Mouse (Mus musculus): ENCODE data around the gene Serpind1.

Gene Serpind1

DNA sequence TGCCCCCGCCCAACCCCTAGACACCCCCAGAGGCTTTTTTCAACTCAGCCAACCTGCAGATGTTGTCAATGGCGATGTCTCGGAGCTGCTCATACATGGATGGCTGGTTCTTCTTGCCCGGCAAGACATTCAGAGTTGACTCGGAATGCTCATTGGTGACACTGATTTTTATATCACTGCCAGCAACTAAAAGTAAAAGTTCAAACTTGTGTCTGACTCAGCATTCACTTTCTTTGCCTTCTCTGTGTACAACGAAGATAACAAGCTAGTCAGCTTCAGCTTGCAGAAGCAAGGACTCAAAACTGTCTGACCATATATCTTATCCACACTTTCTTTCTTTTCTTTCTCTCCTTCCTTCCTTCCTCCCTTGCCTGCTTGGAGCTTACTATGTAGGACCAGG is 24.9 kb downstream of the Serpind1 start:
- no peak for DNase-seq

DNA sequence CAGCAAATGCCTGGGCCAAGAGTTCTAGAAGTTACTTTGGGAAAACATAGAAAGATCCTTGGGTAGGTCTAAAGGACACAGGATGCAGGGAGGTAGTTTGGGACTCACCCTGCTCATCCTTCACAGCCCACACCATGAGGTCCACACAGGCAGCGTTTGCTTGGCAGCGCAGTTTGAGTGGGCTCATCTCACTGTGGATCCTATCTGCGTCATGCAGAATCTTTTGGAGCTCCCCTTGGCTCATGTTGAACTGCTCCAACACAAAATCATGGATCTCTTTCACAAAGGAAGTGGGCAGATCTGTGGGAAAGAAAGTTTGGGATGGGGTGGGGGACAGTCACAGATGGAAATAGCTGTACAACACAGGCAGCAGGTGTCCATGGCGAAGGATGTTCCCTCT is 27.6 kb downstream of the Serpind1 start:
- DNase-seq = no peak

DNA sequence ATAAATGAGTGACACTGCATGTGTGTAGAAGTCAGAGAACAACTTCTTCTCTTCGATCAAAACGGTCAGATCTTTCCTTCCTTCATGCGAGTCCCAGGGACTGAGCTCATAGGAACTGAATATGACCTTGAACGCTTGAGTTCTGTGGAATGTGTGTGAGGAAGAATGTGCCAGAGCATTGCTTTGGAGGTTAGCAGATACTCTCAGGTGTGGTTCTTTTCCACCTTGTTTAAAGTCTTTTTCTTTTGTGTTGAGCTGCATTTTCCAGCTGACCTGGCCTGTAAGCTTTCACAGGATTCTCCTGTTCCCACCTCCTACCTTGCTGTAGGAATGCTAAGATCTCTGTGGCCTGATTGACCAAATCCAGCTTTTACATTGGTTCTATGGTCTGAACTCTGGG is 51.1 kb downstream of the Serpind1 start:
- DNase-seq = no peak

DNA sequence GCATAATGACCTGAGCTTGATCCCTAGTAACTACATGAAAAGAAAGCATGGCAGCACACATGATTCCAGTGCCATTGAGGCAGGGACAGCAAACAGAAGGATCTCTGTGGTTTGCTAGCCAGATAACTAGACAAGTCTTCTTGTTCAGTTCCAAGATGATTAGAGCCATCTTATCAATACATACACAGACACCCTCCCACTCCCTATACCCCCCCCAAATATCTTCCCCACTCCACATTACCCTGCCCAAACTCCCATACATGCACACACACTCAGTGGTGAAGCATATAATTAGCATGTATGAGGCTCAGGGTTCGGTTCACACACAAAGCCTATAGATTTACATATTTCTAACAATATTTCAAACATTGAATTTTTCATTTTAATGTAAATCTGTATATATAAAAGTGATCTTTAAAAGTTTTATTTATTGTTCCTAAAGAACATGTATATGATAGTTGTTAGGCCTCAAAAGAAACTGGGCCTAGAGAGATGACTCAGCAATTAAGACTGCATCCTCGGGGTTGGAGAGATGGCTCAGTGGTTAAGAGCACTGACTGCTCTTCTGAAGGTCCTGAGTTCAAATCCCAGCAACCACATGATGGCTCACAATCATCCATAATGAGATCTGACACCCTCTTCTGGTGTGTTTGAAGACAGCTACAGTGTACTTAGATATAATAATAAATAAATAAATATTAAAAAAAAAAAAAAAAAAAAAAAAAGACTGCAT is 52.6 kb downstream of the Serpind1 start:
- no peak for DNase-seq

DNA sequence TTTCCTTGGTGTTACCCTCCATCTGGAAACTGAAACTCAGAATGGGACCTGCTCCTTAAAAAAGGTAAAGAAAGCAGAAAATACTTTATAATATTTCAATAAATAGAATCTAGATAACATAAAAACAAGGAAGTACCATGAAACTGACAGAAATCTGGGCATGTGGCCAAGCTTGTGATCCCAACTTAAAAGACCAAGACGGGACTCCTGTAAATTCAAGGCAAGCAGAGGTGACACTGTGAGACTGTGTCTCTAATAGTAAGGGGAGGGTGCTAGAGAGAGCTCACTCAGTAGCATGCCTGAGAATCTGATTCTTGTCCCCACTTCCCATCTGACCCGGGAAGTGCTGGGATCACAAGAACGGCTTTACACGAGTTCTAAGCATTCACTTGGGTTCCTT is 61.6 kb downstream of the Serpind1 start:
- DNase-seq = no peak

Measured in lung, adult 18-20 months (tissue).